ENCODE assay signal across 8 mouse cellular contexts in genomic region chr17:57062548-57062947, GRCm38 (mm10). TPM values are rescaled to one million over a fixed set of nuclear protein-coding genes. Genes with fewer than 3 reads are reported as not detected.
DNase-seq lines count a peak whose midpoint lies in the region; ATAC-seq lines count a peak whose summit lies in the region.

No protein-coding gene starts in this region.

- H3K27ac ChIP-seq in heart, embryonic 15.5 days = no peak overlapping the region
- no peak overlapping the region for H3K27ac ChIP-seq in hindbrain, embryonic 11.5 days (ENCODE audit: low read depth, low read length)
- no peak overlapping the region; the same call in 1 of the 2 replicates for H3K27ac ChIP-seq in liver, embryonic 15.5 days (replicated peaks)

- no peak for DNase-seq in heart, postnatal 4 days
- peak; percentile 9 for DNase-seq in Muller cell, postnatal 12 days (ENCODE audit: inconsistent ontology term)
- DNase-seq in hindbrain, embryonic 11.5 days (ENCODE audit: low spot score) = peak; percentile 20
- DNase-seq in layer of hippocampus, postnatal 14 days (ENCODE audit: low spot score in 2 of 2) = no peak
- DNase-seq in layer of hippocampus, adult 9-10 months (ENCODE audit: low spot score) = no peak
- DNase-seq in cerebellum, postnatal 36 days = no peak

- H3K4me1 ChIP-seq in heart, embryonic 15.5 days (replicated peaks) = peaks cover 36% of the 10 kb centered on the region
- H3K4me1 ChIP-seq in hindbrain, embryonic 11.5 days (replicated peaks; ENCODE audit: control insufficient read depth, insufficient read depth, low read length) = peaks cover 5% of the 10 kb centered on the region
- peaks cover 53% of the 10 kb centered on the region for H3K4me1 ChIP-seq in liver, embryonic 15.5 days (replicated peaks)

- H3K9ac ChIP-seq in heart, embryonic 15.5 days = peak overlapping the region; percentile 35
- H3K9ac ChIP-seq in hindbrain, embryonic 11.5 days (ENCODE audit: low read depth, low read length) = no peak overlapping the region
- 0 out of 2 replicates have a peak overlapping the region, but pooled peaks have one; percentile 6 for H3K9ac ChIP-seq in liver, embryonic 15.5 days

- 1% methylated on average over 22 of the region's 22 CpGs for WGBS in heart, embryonic 15.5 days
- under 1% methylated on average over 22 of the region's 22 CpGs for WGBS in hindbrain, embryonic 11.5 days
- WGBS in liver, embryonic 15.5 days (ENCODE audit: insufficient replicate concordance) = 4% methylated on average over 22 of the region's 22 CpGs

- no peaks in the 10 kb centered on the region for H3K36me3 ChIP-seq in heart, embryonic 15.5 days
- H3K36me3 ChIP-seq in hindbrain, embryonic 11.5 days (ENCODE audit: control insufficient read depth, insufficient read depth, low read length) = no peaks in the 10 kb centered on the region
- H3K36me3 ChIP-seq in liver, embryonic 15.5 days (replicated peaks) = no peaks in the 10 kb centered on the region

- ATAC-seq in heart, embryonic 15.5 days (replicated peaks; ENCODE audit: insufficient number of reproducible peaks, insufficient read depth, low FRiP score, low read depth) = no peak
- no peak for ATAC-seq in hindbrain, embryonic 11.5 days (ENCODE audit: low FRiP score)
- no peak for ATAC-seq in liver, embryonic 15.5 days (ENCODE audit: insufficient read depth)

- no peaks in the 10 kb centered on the region for H3K9me3 ChIP-seq in heart, embryonic 15.5 days (replicated peaks)
- H3K9me3 ChIP-seq in hindbrain, embryonic 11.5 days (ENCODE audit: control insufficient read depth, low read length) = no peaks in the 10 kb centered on the region
- H3K9me3 ChIP-seq in liver, embryonic 15.5 days (replicated peaks) = no peaks in the 10 kb centered on the region

- H3K4me2 ChIP-seq in heart, embryonic 15.5 days = peak overlapping the region; percentile 80
- peak overlapping the region; percentile 27 for H3K4me2 ChIP-seq in hindbrain, embryonic 11.5 days (replicated peaks; ENCODE audit: low read depth, low read length)
- H3K4me2 ChIP-seq in liver, embryonic 15.5 days = peak overlapping the region; percentile 60

- peak overlapping the region; percentile 41 for H3K4me3 ChIP-seq in heart, embryonic 15.5 days
- peak overlapping the region; percentile 24 for H3K4me3 ChIP-seq in hindbrain, embryonic 11.5 days (ENCODE audit: low read depth, low read length)
- peak overlapping the region; percentile 50 for H3K4me3 ChIP-seq in liver, embryonic 15.5 days (replicated peaks)

- H3K27me3 ChIP-seq in heart, embryonic 15.5 days = peaks cover 47% of the 10 kb centered on the region
- H3K27me3 ChIP-seq in hindbrain, embryonic 11.5 days (ENCODE audit: control insufficient read depth, insufficient read depth, low read length) = peaks cover 31% of the 10 kb centered on the region
- H3K27me3 ChIP-seq in liver, embryonic 15.5 days = peaks cover 79% of the 10 kb centered on the region

RNA-seq across cellular contexts. Expression of gene Slc25a23, which starts 2.9 kb away (rescaled TPM):
- 14.7 and 18.3 TPM in 2 replicates for polyA plus RNA-seq in heart, embryonic 15.5 days (2015; fragmentation: Nextera tagmentation; extraction: Ambion mirVana)
- total RNA-seq in heart, postnatal 4 days (2021) = 10 to 100 TPM; 78.3 to 81.6 TPM
- 14.1 and 16.0 TPM in 2 replicates for polyA plus RNA-seq in hindbrain, embryonic 11.5 days (2014; fragmentation: Nextera tagmentation; extraction: Ambion mirVana)
- polyA plus RNA-seq in liver, embryonic 15.5 days (2015; fragmentation: Nextera tagmentation; extraction: Ambion mirVana) = 4.9 and 7.0 TPM in 2 replicates
- total RNA-seq in layer of hippocampus, postnatal 14 days (2021) = 100 to 1,000 TPM; 338 to 358 TPM

RNA-seq across cellular contexts. Expression of gene Crb3, which starts 3.6 kb away (rescaled TPM):
- polyA plus RNA-seq in heart, embryonic 15.5 days (2015; fragmentation: Nextera tagmentation; extraction: Ambion mirVana) = 0.92 and 2.5 TPM in 2 replicates
- total RNA-seq in heart, postnatal 4 days (2021) = under 1 TPM in 1 of 2 experiments, not detected in 1; 0.47 TPM
- 2.1 and 3.6 TPM in 2 replicates for polyA plus RNA-seq in hindbrain, embryonic 11.5 days (2014; fragmentation: Nextera tagmentation; extraction: Ambion mirVana)
- 11.1 and 11.2 TPM in 2 replicates for polyA plus RNA-seq in liver, embryonic 15.5 days (2015; fragmentation: Nextera tagmentation; extraction: Ambion mirVana)
- total RNA-seq in layer of hippocampus, postnatal 14 days (2021) = 1 to 10 TPM in 1 of 2 experiments, under 1 TPM in 1; 0.79 to 1.6 TPM

RNA-seq across cellular contexts. Expression of gene Dennd1c, which starts 15.8 kb away (rescaled TPM):
- 0.64 and 3.7 TPM in 2 replicates for polyA plus RNA-seq in heart, embryonic 15.5 days (2015; fragmentation: Nextera tagmentation; extraction: Ambion mirVana)
- under 1 TPM; 0.69 to 0.70 TPM for total RNA-seq in heart, postnatal 4 days (2021)
- polyA plus RNA-seq in hindbrain, embryonic 11.5 days (2014; fragmentation: Nextera tagmentation; extraction: Ambion mirVana) = 2.9 and 3.8 TPM in 2 replicates
- 2.6 and 4.2 TPM in 2 replicates for polyA plus RNA-seq in liver, embryonic 15.5 days (2015; fragmentation: Nextera tagmentation; extraction: Ambion mirVana)
- 1 to 10 TPM; 1.4 to 2.9 TPM for total RNA-seq in layer of hippocampus, postnatal 14 days (2021)

RNA-seq across cellular contexts. Expression of gene Slc25a41, which starts 21.1 kb away (rescaled TPM):
- not detected in 2 replicates for polyA plus RNA-seq in heart, embryonic 15.5 days (2015; fragmentation: Nextera tagmentation; extraction: Ambion mirVana)
- total RNA-seq in heart, postnatal 4 days (2021) = not detected
- polyA plus RNA-seq in hindbrain, embryonic 11.5 days (2014; fragmentation: Nextera tagmentation; extraction: Ambion mirVana) = not detected in 2 replicates
- polyA plus RNA-seq in liver, embryonic 15.5 days (2015; fragmentation: Nextera tagmentation; extraction: Ambion mirVana) = not detected in 2 replicates
- not detected for total RNA-seq in layer of hippocampus, postnatal 14 days (2021)

RNA-seq across cellular contexts. Expression of gene Tubb4a, which starts 25.0 kb away (rescaled TPM):
- polyA plus RNA-seq in heart, embryonic 15.5 days (2015; fragmentation: Nextera tagmentation; extraction: Ambion mirVana) = 5.6 and 12.8 TPM in 2 replicates
- 1 to 10 TPM; 5.9 to 6.7 TPM for total RNA-seq in heart, postnatal 4 days (2021)
- polyA plus RNA-seq in hindbrain, embryonic 11.5 days (2014; fragmentation: Nextera tagmentation; extraction: Ambion mirVana) = 165 and 191 TPM in 2 replicates
- polyA plus RNA-seq in liver, embryonic 15.5 days (2015; fragmentation: Nextera tagmentation; extraction: Ambion mirVana) = 0.29 and 0.31 TPM in 2 replicates
- total RNA-seq in layer of hippocampus, postnatal 14 days (2021) = 100 to 1,000 TPM; 714 to 754 TPM

Comparison
In these comparisons a context has a peak if more than half of its experiments do, and no peak if none do; other contexts are left out.
1. H3K4me2 ChIP-seq: peak in every context shown above with its lines; median percentile 80 in heart, embryonic 15.5 days; 60 in liver, embryonic 15.5 days; 27 in hindbrain, embryonic 11.5 days.
2. DNase-seq: peak in Muller cell, postnatal 12 days (single experiment) and hindbrain, embryonic 11.5 days (single experiment); none in heart, postnatal 4 days (single experiment), layer of hippocampus, postnatal 14 days (0 of 2), layer of hippocampus, adult 9-10 months (single experiment) and cerebellum, postnatal 36 days (0 of 2).
3. Peak in every context shown above with its lines, with median percentiles within 50 percentile points of each other: H3K4me3 ChIP-seq.